Mouse (Mus musculus): ENCODE data around the gene Spg21. TPM values are rescaled to one million over a fixed set of nuclear protein-coding genes. Genes with fewer than 3 reads are reported as not detected.

The Spg21 gene
- polyA plus RNA-seq, 1 experiment from 2014 or later = 176 TPM

DNA sequence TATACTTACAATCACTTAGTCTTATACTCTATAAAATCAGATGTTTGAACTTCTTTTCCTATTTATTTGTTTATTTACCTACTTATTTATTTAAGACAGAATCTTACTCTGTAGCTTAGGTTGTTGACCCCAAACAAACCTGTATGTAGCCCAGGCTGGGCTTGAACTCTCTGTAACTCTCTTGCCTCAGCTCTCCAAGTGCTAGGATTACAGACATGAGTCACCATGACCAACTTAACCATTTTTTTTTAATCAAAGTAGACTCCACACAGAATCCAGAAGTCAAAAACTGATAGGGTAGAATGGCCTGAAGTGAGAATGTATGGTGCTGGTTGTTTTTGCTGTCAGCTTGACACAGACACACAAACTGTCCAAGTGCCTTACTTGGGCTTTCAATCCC, 30.3 kb upstream of the Spg21 start:
- DNase-seq (ENCODE audit: low spot score) (no peak), ATAC-seq (ENCODE audit: low read depth) (no peak)
- H3K9me3 ChIP-seq (ENCODE audit: control insufficient read depth, low read length) = no peaks in the 10 kb centered on the region
- H3K4me1 ChIP-seq (ENCODE audit: control insufficient read depth, insufficient read depth, low read length) = no peaks in the 10 kb centered on the region
- no peaks in the 10 kb centered on the region for H3K27me3 ChIP-seq (replicated peaks; ENCODE audit: control insufficient read depth, insufficient read depth, low read length)
- H3K27ac ChIP-seq (replicated peaks; ENCODE audit: low read depth, low read length) = no peak overlapping the region
- no peaks in the 10 kb centered on the region for H3K36me3 ChIP-seq (ENCODE audit: control insufficient read depth, insufficient read depth, low read length)
- H3K4me2 ChIP-seq (ENCODE audit: low read depth, low read length) = no peak overlapping the region
- H3K9ac ChIP-seq (ENCODE audit: low read depth, low read length) = no peak overlapping the region
- no peak overlapping the region for H3K4me3 ChIP-seq (ENCODE audit: low read depth, low read length)

DNA sequence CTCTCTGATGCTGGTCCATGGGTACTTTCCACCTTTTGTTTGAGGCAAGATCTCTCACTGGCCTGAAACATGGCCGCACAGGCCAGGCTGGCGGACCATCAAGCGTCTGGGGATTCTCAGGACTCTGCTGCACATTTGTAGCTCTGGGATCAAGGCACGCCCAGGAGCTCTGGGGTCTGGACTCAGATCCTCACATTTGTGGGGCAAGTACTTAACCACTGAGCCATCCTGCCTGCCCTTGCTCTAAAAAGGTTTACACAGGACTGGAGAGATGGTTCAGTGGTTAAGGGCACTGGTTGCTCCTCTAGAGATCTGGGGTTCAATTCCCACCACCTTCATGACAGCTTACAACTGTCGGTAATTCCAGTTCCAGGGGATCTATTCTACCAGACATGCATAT, 29.8 kb upstream of the Spg21 start:
- no peak for ATAC-seq (ENCODE audit: low read depth)
- H3K4me2 ChIP-seq (ENCODE audit: low read depth, low read length) = no peak overlapping the region
- H3K27ac ChIP-seq (replicated peaks; ENCODE audit: low read depth, low read length) = no peak overlapping the region
- no peak overlapping the region for H3K4me3 ChIP-seq (ENCODE audit: low read depth, low read length)
- 89% methylated on average over 5 of the region's 5 CpGs for WGBS
- H3K27me3 ChIP-seq (replicated peaks; ENCODE audit: control insufficient read depth, insufficient read depth, low read length) = no peaks in the 10 kb centered on the region
- H3K9me3 ChIP-seq (ENCODE audit: control insufficient read depth, low read length) = no peaks in the 10 kb centered on the region
- DNase-seq (ENCODE audit: low spot score) = no peak
- H3K9ac ChIP-seq (ENCODE audit: low read depth, low read length) = no peak overlapping the region
- no peaks in the 10 kb centered on the region for H3K4me1 ChIP-seq (ENCODE audit: control insufficient read depth, insufficient read depth, low read length)
- no peaks in the 10 kb centered on the region for H3K36me3 ChIP-seq (ENCODE audit: control insufficient read depth, insufficient read depth, low read length)

DNA sequence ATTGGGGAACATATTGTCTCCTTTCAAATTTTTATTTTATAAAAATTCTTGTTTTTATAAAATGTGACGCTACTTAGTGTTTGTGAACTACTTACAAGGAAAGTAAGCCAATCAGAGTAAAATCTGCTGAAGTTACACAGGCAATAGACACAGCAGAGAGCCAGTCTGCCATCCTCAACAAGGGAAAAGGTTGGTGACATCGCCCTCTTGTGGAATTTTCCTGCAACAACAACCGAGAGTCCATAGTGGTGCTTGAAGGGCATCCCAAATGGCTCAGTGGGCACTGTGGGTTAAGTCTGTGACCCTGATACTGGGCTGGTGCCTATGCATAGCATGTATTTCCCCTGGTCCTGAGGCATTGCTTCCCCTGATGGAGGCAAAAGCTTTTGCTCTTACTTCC, 28.5 kb upstream of the Spg21 start:
- WGBS = 1% methylated on average over 3 of the region's 3 CpGs
- no peak for ATAC-seq (ENCODE audit: low read depth)
- peak; percentile 69 for DNase-seq (ENCODE audit: low spot score)

DNA sequence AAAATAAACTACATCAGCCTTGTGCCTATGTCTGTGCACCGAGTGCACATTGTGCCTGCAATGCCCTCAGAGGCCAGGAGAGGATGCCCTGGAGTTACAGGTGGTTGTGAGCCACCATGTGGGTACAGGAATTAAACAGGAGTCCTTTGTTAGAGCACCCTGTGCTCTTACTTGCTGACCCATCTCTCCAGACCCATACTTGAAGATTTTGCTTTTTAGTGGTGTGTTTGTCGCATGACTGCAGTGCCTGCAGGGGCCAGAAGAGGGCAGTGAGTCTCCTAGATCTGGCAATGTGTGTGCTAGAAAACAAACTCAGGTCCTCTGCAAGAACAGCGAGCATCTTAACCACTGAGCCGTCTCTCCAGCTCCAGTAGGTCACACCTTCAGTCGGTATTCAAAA, 26.6 kb upstream of the Spg21 start:
- peaks cover 12% of the 10 kb centered on the region for H3K36me3 ChIP-seq (ENCODE audit: control insufficient read depth, insufficient read depth, low read length)
- H3K4me3 ChIP-seq (ENCODE audit: low read depth, low read length) = no peak overlapping the region
- WGBS = 58% methylated on average over 5 of the region's 5 CpGs
- H3K9ac ChIP-seq (ENCODE audit: low read depth, low read length) = no peak overlapping the region
- peaks cover 4% of the 10 kb centered on the region for H3K4me1 ChIP-seq (ENCODE audit: control insufficient read depth, insufficient read depth, low read length)
- DNase-seq (ENCODE audit: low spot score) (no peak), ATAC-seq (ENCODE audit: low read depth) (no peak)
- H3K27me3 ChIP-seq (replicated peaks; ENCODE audit: control insufficient read depth, insufficient read depth, low read length) = no peaks in the 10 kb centered on the region
- H3K27ac ChIP-seq (replicated peaks; ENCODE audit: low read depth, low read length) = no peak overlapping the region
- no peak overlapping the region for H3K4me2 ChIP-seq (ENCODE audit: low read depth, low read length)
- H3K9me3 ChIP-seq (ENCODE audit: control insufficient read depth, low read length) = no peaks in the 10 kb centered on the region

More for the DNA sequence above, 28.5 kb upstream of the Spg21 start:
- Histone ChIP-seq H3K4me1 (ENCODE audit: control insufficient read depth, insufficient read depth, low read length) (peaks cover 4% of the 10 kb centered on the region), H3K4me2 (ENCODE audit: low read depth, low read length) (no peak overlapping the region), H3K9ac (ENCODE audit: low read depth, low read length) (no peak overlapping the region), H3K4me3 (ENCODE audit: low read depth, low read length) (no peak overlapping the region), H3K27me3 (replicated peaks; ENCODE audit: control insufficient read depth, insufficient read depth, low read length) (no peaks in the 10 kb centered on the region), H3K36me3 (ENCODE audit: control insufficient read depth, insufficient read depth, low read length) (no peaks in the 10 kb centered on the region), H3K9me3 (ENCODE audit: control insufficient read depth, low read length) (no peaks in the 10 kb centered on the region), H3K27ac (replicated peaks; ENCODE audit: low read depth, low read length) (no peak overlapping the region)

DNA sequence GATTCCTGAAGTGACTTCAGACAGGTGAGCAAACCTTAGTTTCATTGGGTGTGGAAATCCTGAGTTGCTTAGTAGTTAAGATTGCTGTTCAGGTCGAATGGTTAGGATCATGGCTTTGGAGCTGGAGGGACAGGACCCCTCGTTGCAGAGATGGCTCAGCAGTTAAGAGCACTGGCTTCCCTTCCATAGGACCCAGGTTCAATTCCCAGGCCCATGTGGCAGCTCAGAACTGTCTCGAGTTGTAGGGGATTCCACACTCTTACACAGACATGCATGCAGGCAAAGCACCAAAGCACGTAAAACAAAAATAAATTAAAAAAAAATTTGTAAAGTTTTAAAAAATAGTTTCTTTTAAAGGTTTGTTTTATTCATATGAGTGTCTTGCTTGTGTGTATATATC, 25.5 kb upstream of the Spg21 start:
- no peak overlapping the region for H3K27ac ChIP-seq (replicated peaks; ENCODE audit: low read depth, low read length)
- H3K4me1 ChIP-seq (ENCODE audit: control insufficient read depth, insufficient read depth, low read length) = peaks cover 4% of the 10 kb centered on the region
- no peaks in the 10 kb centered on the region for H3K9me3 ChIP-seq (ENCODE audit: control insufficient read depth, low read length)
- no peak for ATAC-seq (ENCODE audit: low read depth)
- no peak overlapping the region for H3K9ac ChIP-seq (ENCODE audit: low read depth, low read length)
- WGBS = 71% methylated on average over 4 of the region's 4 CpGs
- H3K4me3 ChIP-seq (ENCODE audit: low read depth, low read length) = peak overlapping the region; percentile 98
- H3K36me3 ChIP-seq (ENCODE audit: control insufficient read depth, insufficient read depth, low read length) = peaks cover 18% of the 10 kb centered on the region
- no peak for DNase-seq (ENCODE audit: low spot score)
- no peak overlapping the region for H3K4me2 ChIP-seq (ENCODE audit: low read depth, low read length)
- H3K27me3 ChIP-seq (replicated peaks; ENCODE audit: control insufficient read depth, insufficient read depth, low read length) = no peaks in the 10 kb centered on the region

DNA sequence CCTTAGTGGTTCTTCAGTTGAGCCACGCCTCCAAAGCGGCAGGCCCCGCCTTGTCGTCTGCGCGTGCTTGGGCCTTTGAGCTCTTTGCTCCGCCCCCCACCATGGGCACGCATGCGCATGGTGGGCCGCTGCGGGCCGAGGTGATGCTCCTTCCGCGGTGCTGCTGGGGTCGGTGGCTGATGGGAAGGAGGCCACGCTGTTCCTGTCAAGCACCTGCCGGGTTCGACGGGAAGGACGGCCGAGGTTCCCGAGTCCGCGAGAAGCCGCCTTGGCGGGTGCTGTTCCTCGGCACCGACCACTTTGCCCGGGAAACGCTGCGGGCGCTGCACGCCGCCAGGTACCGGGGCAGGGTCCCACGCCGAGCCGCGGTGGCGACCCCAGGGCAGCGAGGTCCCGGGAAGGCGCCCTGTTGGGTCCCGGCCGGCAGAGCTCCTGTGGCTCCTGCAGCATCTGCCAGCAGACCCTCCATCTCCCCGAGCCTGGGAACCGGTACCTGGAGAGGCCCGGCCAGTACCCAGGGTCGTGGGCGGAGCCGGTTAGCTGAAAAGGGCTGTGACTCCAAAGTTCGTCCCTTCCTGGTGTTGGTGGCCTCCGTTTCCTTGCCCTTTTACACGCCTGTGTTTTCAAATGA, 25.0 kb upstream of the Spg21 start, which contains the start of gene Mtfmt:
Gene Mtfmt, plus strand, starts transcription at position 112 of the 631 bp plus-strand sequence.
- Histone ChIP-seq H3K27me3 (replicated peaks; ENCODE audit: control insufficient read depth, insufficient read depth, low read length) (no peaks in the 10 kb centered on the region), H3K27ac (replicated peaks; ENCODE audit: low read depth, low read length) (no peak within 1 kb of the TSS), H3K4me2 (ENCODE audit: low read depth, low read length) (peak within 1 kb of the TSS; percentile 61), H3K36me3 (ENCODE audit: control insufficient read depth, insufficient read depth, low read length) (peaks cover 24% of the 10 kb centered on the region), H3K4me3 (ENCODE audit: low read depth, low read length) (peak within 1 kb of the TSS; percentile 98), H3K9ac (ENCODE audit: low read depth, low read length) (peak within 1 kb of the TSS; percentile 81), H3K4me1 (ENCODE audit: control insufficient read depth, insufficient read depth, low read length) (peaks cover 4% of the 10 kb centered on the region), H3K9me3 (ENCODE audit: control insufficient read depth, low read length) (no peaks in the 10 kb centered on the region)
- ATAC-seq (ENCODE audit: low read depth) = peak; percentile 96
- DNase-seq (ENCODE audit: low spot score) = peak; percentile 97
- under 1% methylated on average over 34 of the region's 54 CpGs for WGBS

DNA sequence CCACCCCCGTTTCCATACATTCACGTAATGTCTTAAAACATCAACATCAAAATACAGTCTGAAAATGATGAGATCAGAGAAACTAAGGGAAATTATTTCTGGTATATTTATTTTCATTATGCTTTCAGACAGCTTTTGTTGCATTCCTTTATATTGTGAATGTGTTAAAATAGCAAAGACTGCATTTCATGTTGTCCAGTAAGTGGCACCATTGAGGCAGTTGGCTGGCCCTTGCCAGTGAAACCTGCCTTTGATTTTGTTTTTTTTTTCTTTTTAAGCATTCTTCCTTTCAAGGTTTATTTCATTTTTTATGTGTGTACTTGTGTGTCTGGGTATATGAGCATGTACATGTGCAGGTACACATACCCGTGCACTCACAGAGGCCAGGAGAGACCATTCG, 16.1 kb upstream of the Spg21 start:
- Histone ChIP-seq H3K4me3 (ENCODE audit: low read depth, low read length) (no peak overlapping the region), H3K4me1 (ENCODE audit: control insufficient read depth, insufficient read depth, low read length) (no peaks in the 10 kb centered on the region), H3K4me2 (ENCODE audit: low read depth, low read length) (no peak overlapping the region), H3K36me3 (ENCODE audit: control insufficient read depth, insufficient read depth, low read length) (peaks cover 77% of the 10 kb centered on the region), H3K9ac (ENCODE audit: low read depth, low read length) (no peak overlapping the region), H3K27me3 (replicated peaks; ENCODE audit: control insufficient read depth, insufficient read depth, low read length) (no peaks in the 10 kb centered on the region), H3K27ac (replicated peaks; ENCODE audit: low read depth, low read length) (no peak overlapping the region), H3K9me3 (ENCODE audit: control insufficient read depth, low read length) (no peaks in the 10 kb centered on the region)
- ATAC-seq (ENCODE audit: low read depth) = no peak
- 91% methylated on average over 4 of the region's 4 CpGs for WGBS
- no peak for DNase-seq (ENCODE audit: low spot score)

DNA sequence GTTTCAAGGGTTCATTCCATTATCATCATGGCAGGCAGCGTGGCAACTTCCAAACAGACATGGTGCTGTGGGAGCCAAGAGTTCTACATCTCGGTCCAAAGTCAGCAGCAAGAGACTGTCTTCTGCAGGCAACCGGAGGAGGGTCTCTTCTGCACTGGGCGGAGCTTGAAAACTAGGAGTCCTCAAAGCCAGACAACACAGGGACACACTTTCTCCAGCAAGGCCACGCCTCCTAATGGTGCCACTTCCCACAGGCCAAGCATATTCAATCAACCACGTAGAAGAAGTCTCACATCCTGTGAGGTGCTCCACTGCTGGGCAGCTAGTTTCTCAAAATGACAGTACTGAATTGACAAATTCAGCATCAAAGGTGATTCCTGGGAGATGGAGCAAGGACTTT, 12.8 kb upstream of the Spg21 start:
- H3K36me3 ChIP-seq (ENCODE audit: control insufficient read depth, insufficient read depth, low read length) = peaks cover 82% of the 10 kb centered on the region

DNA sequence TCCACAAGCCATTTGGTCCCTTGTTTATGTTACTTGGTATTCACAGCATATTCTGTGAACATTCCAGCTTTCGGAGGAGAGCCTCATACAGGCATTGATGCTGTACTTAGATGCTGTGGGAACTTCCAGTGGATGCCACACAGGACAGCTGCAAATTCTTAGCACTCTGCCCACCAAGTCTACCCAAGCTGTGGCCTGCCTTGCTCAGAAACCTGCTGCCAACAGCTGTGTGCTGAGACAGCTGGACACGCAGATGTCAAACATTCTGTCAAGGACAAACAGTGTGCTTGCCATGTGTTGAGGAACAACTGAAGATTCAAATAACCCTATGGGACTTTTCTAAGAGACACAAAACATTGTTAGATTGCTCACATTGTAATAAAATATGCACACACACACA, 1.8 kb upstream of the Spg21 start:
- Histone ChIP-seq H3K9ac (ENCODE audit: low read depth, low read length) (no peak overlapping the region), H3K4me3 (ENCODE audit: low read depth, low read length) (no peak overlapping the region), H3K36me3 (ENCODE audit: control insufficient read depth, insufficient read depth, low read length) (no peaks in the 10 kb centered on the region), H3K27me3 (replicated peaks; ENCODE audit: control insufficient read depth, insufficient read depth, low read length) (no peaks in the 10 kb centered on the region), H3K27ac (replicated peaks; ENCODE audit: low read depth, low read length) (no peak overlapping the region), H3K4me2 (ENCODE audit: low read depth, low read length) (no peak overlapping the region), H3K9me3 (ENCODE audit: control insufficient read depth, low read length) (no peaks in the 10 kb centered on the region), H3K4me1 (ENCODE audit: control insufficient read depth, insufficient read depth, low read length) (peaks cover 17% of the 10 kb centered on the region)
- DNase-seq (ENCODE audit: low spot score) (peak; percentile 81), ATAC-seq (ENCODE audit: low read depth) (peak; percentile 19; the same call in 1 of the 2 replicates)
- WGBS = 76% methylated on average over 2 of the region's 2 CpGs

More for the DNA sequence above, 12.8 kb upstream of the Spg21 start:
- Histone ChIP-seq H3K4me2 (ENCODE audit: low read depth, low read length) (no peak overlapping the region), H3K27me3 (replicated peaks; ENCODE audit: control insufficient read depth, insufficient read depth, low read length) (no peaks in the 10 kb centered on the region), H3K4me1 (ENCODE audit: control insufficient read depth, insufficient read depth, low read length) (no peaks in the 10 kb centered on the region), H3K4me3 (ENCODE audit: low read depth, low read length) (no peak overlapping the region), H3K9ac (ENCODE audit: low read depth, low read length) (no peak overlapping the region), H3K27ac (replicated peaks; ENCODE audit: low read depth, low read length) (no peak overlapping the region), H3K9me3 (ENCODE audit: control insufficient read depth, low read length) (no peaks in the 10 kb centered on the region)
- DNase-seq (ENCODE audit: low spot score) (no peak), ATAC-seq (ENCODE audit: low read depth) (no peak)
- WGBS = 93% methylated on average over 6 of the region's 6 CpGs

Measured in embryonic facial prominence, embryonic 14.5 days (tissue).